ENCODE assay signal across 9 mouse cellular contexts in genomic region chr13:107449598-107450179, GRCm38 (mm10).
DNase-seq lines count a peak whose midpoint lies in the region; ATAC-seq and TF ChIP-seq lines count a peak whose summit lies in the region.
"Had no signal": no experiment of that assay in that cellular context is flagged by ENCODE, and none has a peak within 500 bp of the region (broad histone marks: within the 10 kb centered on the region; RNA-seq: fewer than 3 reads in every experiment).

No protein-coding gene starts in this region.

- no peaks in the 10 kb centered on the region for H3K36me3 ChIP-seq in kidney, embryonic 16.5 days (ENCODE audit: insufficient read depth, low read length)
- no peaks in the 10 kb centered on the region for H3K36me3 ChIP-seq in small intestine, adult 2 months (ENCODE audit: control insufficient read depth, insufficient read depth, low read length)
- H3K36me3 ChIP-seq: heart, embryonic 15.5 days had no signal

- H3K9ac ChIP-seq in kidney, embryonic 16.5 days (replicated peaks; ENCODE audit: low read length), result no peak overlapping the region
- H3K9ac ChIP-seq: heart, embryonic 15.5 days had no signal

- no peak overlapping the region for H3K27ac ChIP-seq in kidney, embryonic 16.5 days (ENCODE audit: low read length)
- H3K27ac ChIP-seq in small intestine, adult 2 months (ENCODE audit: insufficient read depth, low read depth, low read length), result no peak overlapping the region
- H3K27ac ChIP-seq: heart, embryonic 15.5 days had no signal

- no peak for TF ChIP-seq POLR2A in small intestine, adult 2 months (IDR thresholded peaks at IDR 0.05; ENCODE audit: low read depth, low read length)

- WGBS in kidney, embryonic 16.5 days, result 70% methylated on average over 11 of the region's 11 CpGs
- 62% methylated on average over 11 of the region's 11 CpGs for WGBS in small intestine, adult 2 months

- peak; percentile 85 for DNase-seq in kidney, adult 11 months
- DNase-seq in adrenal gland, postnatal 14 days, result peak; percentile 51
- peak; percentile 57 to 61 for DNase-seq in left cerebral cortex, postnatal 36 days (ENCODE audit: low spot score in 2 of 2)
- DNase-seq in embryo, embryonic 9.5 days (ENCODE audit: extremely low spot score), result no peak

- no peak for TF ChIP-seq CTCF in small intestine, adult 2 months (IDR thresholded peaks at IDR 0.05; ENCODE audit: extremely low read depth, insufficient read length, insufficient replicate concordance, low read depth, low read length)

- no peak overlapping the region for H3K4me3 ChIP-seq in kidney, embryonic 16.5 days (ENCODE audit: low read length)
- peak overlapping the region; percentile 12; the same call in 1 of the 2 replicates for H3K4me3 ChIP-seq in small intestine, adult 2 months (ENCODE audit: low read depth, low read length)
- H3K4me3 ChIP-seq: heart, embryonic 15.5 days had no signal

- H3K4me2 ChIP-seq in kidney, embryonic 16.5 days (replicated peaks; ENCODE audit: low read depth, low read length), result no peak overlapping the region
- H3K4me2 ChIP-seq: heart, embryonic 15.5 days had no signal

- peaks cover 5% of the 10 kb centered on the region; the same call in 1 of the 2 replicates for H3K9me3 ChIP-seq in kidney, embryonic 16.5 days (ENCODE audit: low read length)
- H3K9me3 ChIP-seq: heart, embryonic 15.5 days had no signal

- no peak for ATAC-seq in kidney, embryonic 16.5 days (ENCODE audit: low FRiP score, low TSS enrichment)
- ATAC-seq in frontal cortex, adult (ENCODE audit: low TSS enrichment), result peak; percentile 88
- peak; percentile 65 for ATAC-seq in inflammation-experienced regulatory T-cells, adult 6 months

- no peaks in the 10 kb centered on the region for H3K4me1 ChIP-seq in kidney, embryonic 16.5 days (ENCODE audit: insufficient read depth, low read length)
- H3K4me1 ChIP-seq in small intestine, adult 2 months (ENCODE audit: control insufficient read depth, insufficient read depth, insufficient read length, low read length), result no peaks in the 10 kb centered on the region
- H3K4me1 ChIP-seq: heart, embryonic 15.5 days had no signal

- no peaks in the 10 kb centered on the region for H3K27me3 ChIP-seq in kidney, embryonic 16.5 days (ENCODE audit: insufficient read depth, low read length)
- no peaks in the 10 kb centered on the region for H3K27me3 ChIP-seq in small intestine, adult 2 months (ENCODE audit: control insufficient read depth, insufficient read depth, low read length)
- H3K27me3 ChIP-seq: heart, embryonic 15.5 days had no signal

- intact Hi-C loops in left cerebral cortex, postnatal 36 days (cut with DNase I), result loop anchor here (5.0 to 10.0 kb wide), 4 partner anchors 42 to 593 kb away; partner anchors contain the start of gene Smim15
